Mouse (Mus musculus): ENCODE data around the gene Amigo3. TPM values are rescaled to one million over a fixed set of nuclear protein-coding genes. Genes with fewer than 3 reads are reported as not detected.

Amigo3 gene
- polyA plus RNA-seq, 1 experiment from 2014 or later, result 0.86 TPM

DNA sequence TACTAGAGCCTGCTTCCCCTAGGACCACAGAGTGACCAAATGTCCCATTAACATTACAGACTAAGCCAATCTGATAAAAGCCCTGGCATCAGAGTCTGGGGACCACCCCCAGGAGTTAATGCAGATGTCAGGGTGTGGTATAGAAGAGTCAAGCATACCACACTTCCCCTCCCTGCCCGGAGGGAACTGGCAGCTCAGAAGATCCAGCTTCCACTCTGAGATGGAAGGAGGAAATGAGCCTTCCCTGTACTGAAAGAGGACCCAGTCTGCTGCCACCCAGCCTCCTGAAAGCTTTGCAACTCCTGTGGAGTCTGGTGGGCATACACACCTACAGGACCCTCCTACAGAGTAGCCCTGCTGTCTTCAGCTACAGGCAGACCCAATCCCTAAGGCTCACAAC is 2.1 kb downstream of the Amigo3 start:
- TF ChIP-seq EP300 (IDR thresholded peaks at IDR 0.05; ENCODE audit: low read depth) (no peak), CTCF (IDR thresholded peaks at IDR 0.05; ENCODE audit: low read depth) (no peak)
- no peak for DNase-seq
- Histone ChIP-seq H3K9me3 (ENCODE audit: low read length) (no peaks in the 10 kb centered on the region), H3K4me3 (ENCODE audit: low read depth, low read length) (no peak overlapping the region), H3K27me3 (ENCODE audit: insufficient read depth, low read length) (no peaks in the 10 kb centered on the region), H3K4me1 (ENCODE audit: insufficient read depth) (peaks cover 5% of the 10 kb centered on the region), H3K36me3 (replicated peaks; ENCODE audit: insufficient read depth, low read length) (peaks cover 88% of the 10 kb centered on the region), H3K9ac (replicated peaks) (no peak overlapping the region), H3K4me2 (ENCODE audit: low read depth, low read length) (no peak overlapping the region), H3K27ac (ENCODE audit: low read depth) (no peak overlapping the region)
- no peak for ATAC-seq
- WGBS (ENCODE audit: insufficient replicate concordance), result 36% methylated on average over 1 of the region's 1 CpGs

GRCm38 (mm10) chr9:108055661-108056237 is 2.8 kb downstream of the Amigo3 start:
- no peak overlapping the region for H3K9ac ChIP-seq (replicated peaks)
- no peak for TF ChIP-seq EP300 (IDR thresholded peaks at IDR 0.05; ENCODE audit: low read depth)
- TF ChIP-seq CTCF (IDR thresholded peaks at IDR 0.05; ENCODE audit: low read depth), result no peak
- H3K27me3 ChIP-seq (ENCODE audit: insufficient read depth, low read length), result no peaks in the 10 kb centered on the region
- no peak overlapping the region for H3K4me2 ChIP-seq (ENCODE audit: low read depth, low read length)
- H3K27ac ChIP-seq (ENCODE audit: low read depth), result no peak overlapping the region
- H3K36me3 ChIP-seq (replicated peaks; ENCODE audit: insufficient read depth, low read length), result peaks cover 90% of the 10 kb centered on the region
- 91% methylated on average over 6 of the region's 6 CpGs for WGBS (ENCODE audit: insufficient replicate concordance)
- no peak overlapping the region for H3K4me3 ChIP-seq (ENCODE audit: low read depth, low read length)
- ATAC-seq (no peak), DNase-seq (no peak)
- H3K4me1 ChIP-seq (ENCODE audit: insufficient read depth), result peaks cover 4% of the 10 kb centered on the region; the same call in 1 of the 2 replicates
- H3K9me3 ChIP-seq (ENCODE audit: low read length), result no peaks in the 10 kb centered on the region

DNA sequence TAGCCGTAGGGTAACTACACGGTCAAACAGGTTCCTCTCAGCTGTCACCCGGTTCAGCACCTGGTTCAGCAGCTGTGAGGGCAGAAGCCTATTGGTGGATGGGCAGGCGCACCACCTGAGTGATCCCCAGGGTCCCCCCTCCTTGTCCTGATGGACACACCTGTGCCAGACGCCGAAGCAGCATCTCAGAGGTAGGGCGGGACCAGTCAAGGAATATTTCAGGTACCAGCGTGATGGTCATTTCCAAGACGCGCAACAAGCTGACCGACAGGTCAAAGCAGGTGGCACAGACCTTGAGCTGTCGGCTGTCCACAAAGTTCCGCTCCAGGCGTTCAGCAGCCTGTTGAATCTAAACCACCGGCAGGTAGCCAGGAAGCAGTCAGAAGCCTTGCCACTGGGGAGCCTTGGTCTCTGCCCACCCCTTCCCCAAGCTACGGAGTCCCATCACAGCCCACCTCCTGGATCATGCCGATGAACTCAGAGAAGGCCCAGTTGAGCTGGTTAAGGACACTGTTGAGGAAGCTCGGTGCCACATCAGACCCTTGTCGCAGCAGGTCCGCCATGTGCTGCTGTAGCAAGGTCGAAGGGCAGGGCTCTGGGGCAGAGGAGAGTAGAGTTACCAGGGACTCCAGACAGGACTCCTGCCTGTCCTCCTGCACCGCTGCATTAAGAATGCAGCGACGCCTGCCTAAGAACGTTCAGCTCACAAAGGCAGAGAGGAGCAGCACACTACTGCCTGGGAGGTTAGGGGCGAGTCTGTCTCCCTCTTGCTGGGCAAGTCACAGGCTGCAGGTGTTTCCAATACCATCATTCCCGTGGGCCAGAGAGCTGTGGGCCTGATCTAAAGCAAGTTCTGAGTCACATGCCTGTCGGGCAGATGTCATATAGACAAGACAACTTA is 3.7 kb downstream of the Amigo3 start:
- Histone ChIP-seq H3K27me3 (ENCODE audit: insufficient read depth, low read length) (no peaks in the 10 kb centered on the region), H3K36me3 (replicated peaks; ENCODE audit: insufficient read depth, low read length) (peaks cover 90% of the 10 kb centered on the region), H3K4me2 (ENCODE audit: low read depth, low read length) (no peak overlapping the region), H3K9ac (replicated peaks) (no peak overlapping the region), H3K27ac (ENCODE audit: low read depth) (no peak overlapping the region), H3K4me3 (ENCODE audit: low read depth, low read length) (no peak overlapping the region), H3K4me1 (ENCODE audit: insufficient read depth) (peaks cover 4% of the 10 kb centered on the region; the same call in 1 of the 2 replicates), H3K9me3 (ENCODE audit: low read length) (no peaks in the 10 kb centered on the region)
- no peak for DNase-seq
- TF ChIP-seq CTCF (IDR thresholded peaks at IDR 0.05; ENCODE audit: low read depth) (no peak), EP300 (IDR thresholded peaks at IDR 0.05; ENCODE audit: low read depth) (no peak)
- ATAC-seq, result no peak
- WGBS (ENCODE audit: insufficient replicate concordance), result 91% methylated on average over 28 of the region's 28 CpGs

DNA sequence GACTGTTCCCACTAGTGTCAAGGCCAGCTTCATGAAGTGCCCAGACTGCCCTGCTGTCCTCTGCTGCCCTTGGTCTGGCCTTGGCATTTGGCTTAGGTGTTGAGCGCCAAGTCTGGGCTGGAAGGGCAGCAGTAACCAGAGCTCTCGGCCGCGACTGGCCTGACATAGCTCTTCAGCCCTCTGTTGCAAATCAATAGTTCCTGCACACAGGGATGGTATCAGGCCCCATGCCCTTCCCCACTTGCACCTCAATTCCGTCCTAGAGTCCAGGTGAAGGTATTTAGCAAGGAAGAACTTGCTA is 4.3 kb downstream of the Amigo3 start:
- Histone ChIP-seq H3K27ac (ENCODE audit: low read depth) (no peak overlapping the region), H3K4me2 (ENCODE audit: low read depth, low read length) (no peak overlapping the region), H3K27me3 (ENCODE audit: insufficient read depth, low read length) (no peaks in the 10 kb centered on the region), H3K9me3 (ENCODE audit: low read length) (no peaks in the 10 kb centered on the region), H3K36me3 (replicated peaks; ENCODE audit: insufficient read depth, low read length) (peaks cover 90% of the 10 kb centered on the region), H3K4me3 (ENCODE audit: low read depth, low read length) (no peak overlapping the region), H3K9ac (replicated peaks) (no peak overlapping the region), H3K4me1 (ENCODE audit: insufficient read depth) (peaks cover 4% of the 10 kb centered on the region; the same call in 1 of the 2 replicates)
- ATAC-seq, result no peak
- TF ChIP-seq CTCF (IDR thresholded peaks at IDR 0.05; ENCODE audit: low read depth), result no peak
- no peak for TF ChIP-seq EP300 (IDR thresholded peaks at IDR 0.05; ENCODE audit: low read depth)
- 87% methylated on average over 5 of the region's 5 CpGs for WGBS (ENCODE audit: insufficient replicate concordance)
- no peak for DNase-seq

GRCm38 (mm10) chr9:108058291-108058690 is 5.3 kb downstream of the Amigo3 start:
- no peak overlapping the region for H3K4me2 ChIP-seq (ENCODE audit: low read depth, low read length)
- 92% methylated on average over 9 of the region's 9 CpGs for WGBS (ENCODE audit: insufficient replicate concordance)
- DNase-seq (no peak), ATAC-seq (no peak)
- no peaks in the 10 kb centered on the region for H3K9me3 ChIP-seq (ENCODE audit: low read length)
- H3K27me3 ChIP-seq (ENCODE audit: insufficient read depth, low read length), result no peaks in the 10 kb centered on the region
- no peak overlapping the region for H3K4me3 ChIP-seq (ENCODE audit: low read depth, low read length)
- no peak overlapping the region for H3K27ac ChIP-seq (ENCODE audit: low read depth)
- TF ChIP-seq CTCF (IDR thresholded peaks at IDR 0.05; ENCODE audit: low read depth) (no peak), EP300 (IDR thresholded peaks at IDR 0.05; ENCODE audit: low read depth) (no peak)
- H3K9ac ChIP-seq (replicated peaks), result no peak overlapping the region
- peaks cover under 1% of the 10 kb centered on the region; the same call in 1 of the 2 replicates for H3K4me1 ChIP-seq (ENCODE audit: insufficient read depth)
- peaks cover 100% of the 10 kb centered on the region for H3K36me3 ChIP-seq (replicated peaks; ENCODE audit: insufficient read depth, low read length)

DNA sequence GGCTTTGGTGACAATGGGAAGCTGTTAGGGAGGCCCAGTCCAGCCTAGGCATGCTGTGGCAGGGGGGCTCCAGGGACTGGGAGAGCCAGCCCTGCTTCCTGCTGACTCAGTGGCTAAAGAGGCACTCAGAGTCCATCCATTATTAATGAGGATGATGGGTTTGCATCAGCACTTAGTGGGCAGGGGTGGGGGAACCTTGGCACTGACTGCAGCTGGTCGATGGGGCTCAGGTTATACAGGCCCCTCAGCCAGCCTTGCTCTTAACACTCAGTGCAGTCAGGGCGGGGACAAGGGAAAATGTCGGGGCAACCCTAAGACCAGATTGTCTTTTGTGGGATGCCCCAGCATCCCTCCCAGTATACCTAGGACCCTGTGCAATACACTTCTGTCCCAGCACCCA is 9.2 kb downstream of the Amigo3 start:
- Histone ChIP-seq H3K27me3 (ENCODE audit: insufficient read depth, low read length) (no peaks in the 10 kb centered on the region), H3K27ac (ENCODE audit: low read depth) (no peak overlapping the region), H3K9me3 (ENCODE audit: low read length) (no peaks in the 10 kb centered on the region), H3K4me2 (ENCODE audit: low read depth, low read length) (no peak overlapping the region), H3K4me3 (ENCODE audit: low read depth, low read length) (no peak overlapping the region), H3K9ac (replicated peaks) (no peak overlapping the region), H3K36me3 (replicated peaks; ENCODE audit: insufficient read depth, low read length) (peaks cover 98% of the 10 kb centered on the region), H3K4me1 (ENCODE audit: insufficient read depth) (no peaks in the 10 kb centered on the region)
- TF ChIP-seq CTCF (IDR thresholded peaks at IDR 0.05; ENCODE audit: low read depth) (no peak), EP300 (IDR thresholded peaks at IDR 0.05; ENCODE audit: low read depth) (no peak)
- DNase-seq, result no peak
- 81% methylated on average over 3 of the region's 3 CpGs for WGBS (ENCODE audit: insufficient replicate concordance)
- no peak for ATAC-seq
